Mouse (Mus musculus): ENCODE measurements around the gene Rasgef1b.

DNA sequence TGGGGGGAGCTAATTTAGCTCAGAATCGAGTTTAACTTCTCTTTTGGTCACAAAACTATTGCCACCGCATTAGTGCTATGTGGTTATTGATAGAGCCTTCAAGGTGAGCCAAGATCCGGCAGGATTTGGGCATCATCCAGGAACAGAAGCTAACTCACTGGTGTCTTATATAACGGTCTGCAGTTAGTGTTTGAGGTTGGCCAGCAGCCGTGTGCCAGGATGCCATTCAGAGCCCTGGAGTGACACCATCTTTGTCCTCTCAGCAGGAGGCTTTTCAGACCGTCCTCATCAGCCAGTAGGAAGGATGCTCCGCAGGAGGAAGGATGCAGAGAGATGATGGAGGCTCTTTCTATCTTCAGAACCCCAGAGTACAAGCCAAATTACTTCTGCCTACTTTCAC, 195.4 kb downstream of the Rasgef1b start:
- TF ChIP-seq CTCF (conservative IDR thresholded peaks at IDR 0.05; ENCODE audit: insufficient read depth, insufficient read length, low read depth, low read length) (no peak), POLR2A (IDR thresholded peaks at IDR 0.05; ENCODE audit: low read depth, low read length) (no peak)
